Mouse (Mus musculus) G1E (cell line): Measurements from ENCODE around the gene Entpd7.

Experiments
- CTCF ChIP-seq: IDR thresholded peaks from 2 replicates; pipeline ENCODE4 v1.5.1; 2012; ENCODE audit warnings: low read depth, low read length, inconsistent platforms, mixed read lengths
- GATA1 ChIP-seq: IDR thresholded peaks from 2 replicates; pipeline ENCODE4 v1.6.1; 2012; ENCODE audit warnings: borderline replicate concordance, low read length, inconsistent platforms, mixed read lengths
- POLR2AphosphoS5 ChIP-seq: IDR thresholded peaks from 2 replicates; pipeline ENCODE4 v1.6.1; 2012; ENCODE audit warnings: low read depth, low read length, inconsistent platforms; ENCODE audit not compliant: insufficient replicate concordance

DNA sequence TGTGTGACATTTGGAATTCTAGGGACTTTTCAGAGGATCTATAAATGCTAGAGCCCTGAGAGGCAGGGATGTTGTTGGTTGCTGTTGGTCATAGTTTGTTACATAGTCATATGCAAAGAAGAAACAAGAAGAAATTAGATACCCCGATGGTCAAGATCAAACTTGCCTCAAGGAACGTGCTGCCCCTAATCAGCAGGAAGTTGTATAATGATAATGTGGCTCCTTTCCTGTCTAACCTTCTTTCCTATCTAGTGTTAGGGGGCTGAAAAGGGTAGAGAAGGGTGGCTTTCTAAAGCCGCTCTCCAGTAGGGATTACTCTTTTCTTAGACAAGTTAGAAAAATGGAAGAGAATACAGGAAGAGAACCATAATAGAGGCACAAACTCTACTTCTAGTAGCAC is 56.3 kb downstream of the Entpd7 start:
- no peak for TF ChIP-seq POLR2AphosphoS5
- TF ChIP-seq GATA1, result no peak
- no peak for TF ChIP-seq CTCF
